Mouse (Mus musculus): ENCODE results near the gene Stkld1. TPM values are rescaled to one million over a fixed set of nuclear protein-coding genes. Genes with fewer than 3 reads are reported as not detected.
A peak's percentile ranks its signal among the peaks of the same experiment; 100 is the strongest.
"Not testable (repeated sequence)": the region's sequence is repeated elsewhere in the genome, so short reads cannot be mapped to it uniquely, and the experiment has no call there.

The Stkld1 gene
- 0.53 and 0.57 TPM in 2 replicates for polyA plus RNA-seq (2015; fragmentation: Nextera tagmentation; extraction: Ambion mirVana)

DNA sequence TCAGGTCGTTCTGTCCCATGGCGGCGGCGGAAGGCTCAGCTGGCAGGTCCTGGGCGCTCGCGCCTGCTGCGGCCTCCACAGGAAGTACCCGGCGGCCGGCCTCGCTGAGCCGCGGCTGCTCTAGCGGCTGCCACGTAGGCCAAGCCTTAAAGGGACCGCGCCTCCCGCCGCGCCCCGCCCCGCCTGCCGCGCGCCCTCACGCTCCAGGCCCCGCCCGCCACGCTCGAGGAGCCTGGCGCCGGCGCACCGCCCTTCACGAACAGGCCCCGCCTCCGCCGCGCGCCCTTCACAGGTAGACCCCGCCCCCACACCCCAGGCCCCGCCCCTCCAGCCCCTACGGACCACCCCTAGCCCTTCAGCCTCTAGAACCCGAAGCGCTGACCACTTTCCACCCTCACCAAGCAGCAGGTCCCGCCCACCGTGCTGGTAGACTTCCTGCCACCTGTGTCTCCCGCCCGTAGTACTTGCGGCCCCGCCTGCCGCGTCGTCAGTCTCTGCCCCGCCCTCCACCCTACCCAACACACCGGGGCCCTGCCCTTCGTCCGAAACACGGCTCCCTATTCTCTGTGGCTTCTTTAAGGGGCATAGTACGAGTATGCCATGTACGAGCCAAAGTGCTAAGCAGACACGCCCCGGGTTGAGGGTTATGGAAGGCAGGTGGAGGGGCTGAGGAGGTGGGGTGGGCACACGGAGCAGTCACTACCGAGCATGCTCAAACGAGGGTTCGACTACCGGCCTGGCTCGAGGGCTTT is at the start of gene Stkld1, which contains the start of gene Surf4:
Gene Stkld1, plus strand, starts transcription at position 744 of the 752 bp plus-strand sequence.
Gene Surf4, minus strand, starts transcription at position 625 of the 752 bp plus-strand sequence.
- DNase-seq (ENCODE audit: low spot score) = peak; percentile 96

DNA sequence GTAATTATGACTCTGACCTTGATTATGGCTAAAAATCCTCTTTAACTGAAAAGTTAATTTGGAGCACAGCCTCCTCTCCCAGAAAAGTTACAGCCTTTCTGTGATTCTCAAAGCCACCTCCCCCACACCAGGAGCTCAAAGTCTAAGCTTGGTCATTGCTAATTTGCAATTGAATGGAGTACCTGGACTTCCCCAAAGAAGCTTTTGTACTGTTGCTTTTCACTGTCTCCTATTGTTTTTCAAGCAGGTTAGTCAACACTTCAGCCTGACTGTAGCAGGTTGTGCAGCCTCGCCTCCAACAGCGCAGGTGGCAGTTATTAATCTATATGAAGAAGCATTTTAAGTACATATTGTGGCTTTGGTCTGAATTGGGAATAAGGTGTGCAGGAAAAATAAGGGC is 48.3 kb upstream of the Stkld1 start:
- DNase-seq (ENCODE audit: low spot score) = not testable (repeated sequence)

DNA sequence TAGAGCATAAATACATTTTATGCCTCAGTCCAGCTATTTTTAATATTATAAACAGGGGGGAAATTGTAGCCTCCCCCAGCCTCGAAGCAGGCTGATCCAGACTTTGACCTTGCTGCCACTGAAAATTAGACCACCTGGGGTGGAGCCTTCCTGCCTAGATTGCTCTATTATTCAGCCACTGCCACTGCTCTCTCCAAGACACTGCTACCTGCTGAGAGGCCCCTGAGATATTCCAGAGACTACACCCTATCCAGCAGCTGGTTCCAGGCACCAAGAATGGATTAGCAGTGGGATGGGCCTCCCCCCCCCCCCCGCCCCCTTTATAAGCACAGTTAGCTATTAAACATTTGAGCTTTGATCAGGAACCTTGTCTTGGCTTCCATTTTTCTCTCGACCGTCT is 47.7 kb upstream of the Stkld1 start:
- not testable (repeated sequence) for DNase-seq (ENCODE audit: low spot score)

GRCm38 (mm10) chr2:26895898-26896297 is 37.9 kb upstream of the Stkld1 start:
- no peak for DNase-seq (ENCODE audit: low spot score)

GRCm38 (mm10) chr2:26900731-26901130 is 33.1 kb upstream of the Stkld1 start:
- DNase-seq (ENCODE audit: low spot score) = no peak

- DNase-seq (ENCODE audit: low spot score) = no peak
Measured at GRCm38 (mm10) chr2:26901834-26902400, 31.9 kb upstream of the Stkld1 start.

- DNase-seq (ENCODE audit: low spot score) = peak; percentile 98
Measured at GRCm38 (mm10) chr2:26902467-26903220, 31.2 kb upstream of the Stkld1 start, which contains the start of gene Surf6. Surf6 (minus strand) TSS chr2:26902879.

DNA sequence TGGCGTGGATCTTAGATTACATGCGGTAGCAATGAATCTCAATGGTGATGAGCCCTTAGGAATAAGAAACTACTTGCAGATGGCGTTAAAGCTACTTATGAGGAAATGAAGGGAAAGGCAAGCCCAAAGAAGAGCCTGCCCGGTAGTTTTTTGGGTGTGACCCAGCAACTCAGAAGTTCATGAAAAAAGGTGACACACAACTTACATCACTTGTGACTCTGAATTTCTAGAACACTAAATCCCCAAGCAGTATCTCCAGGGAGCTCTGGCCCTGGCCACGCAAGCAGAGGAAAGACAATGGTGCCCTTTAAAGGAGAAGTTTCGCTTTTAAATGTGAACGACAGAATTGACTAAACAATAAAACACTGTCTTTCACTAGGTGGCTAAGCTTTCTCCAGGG is 30.5 kb upstream of the Stkld1 start:
- DNase-seq (ENCODE audit: low spot score) = no peak

DNA sequence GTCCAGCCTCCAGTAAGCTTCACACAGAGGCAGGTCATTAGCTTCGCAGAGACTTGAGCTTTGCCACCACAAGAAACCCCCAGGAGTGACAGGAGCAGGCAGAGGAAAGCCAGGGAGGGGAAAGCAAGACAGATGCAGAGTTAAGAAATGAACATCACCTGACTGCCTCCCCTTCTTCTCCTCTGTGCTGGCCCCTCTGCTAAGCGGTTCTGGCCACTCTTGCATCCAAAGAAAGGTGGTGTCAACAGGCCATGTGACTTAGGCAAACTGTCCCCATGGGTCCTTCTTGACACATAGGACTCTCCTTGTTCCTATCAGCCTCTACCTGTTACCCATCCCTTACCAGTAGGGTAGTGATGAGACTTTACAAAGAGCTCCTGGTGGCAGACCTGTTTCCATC is 27.9 kb upstream of the Stkld1 start:
- no peak for DNase-seq (ENCODE audit: low spot score)

- no peak for DNase-seq (ENCODE audit: low spot score)
Measured at GRCm38 (mm10) chr2:26906431-26906830, 27.4 kb upstream of the Stkld1 start.

DNA sequence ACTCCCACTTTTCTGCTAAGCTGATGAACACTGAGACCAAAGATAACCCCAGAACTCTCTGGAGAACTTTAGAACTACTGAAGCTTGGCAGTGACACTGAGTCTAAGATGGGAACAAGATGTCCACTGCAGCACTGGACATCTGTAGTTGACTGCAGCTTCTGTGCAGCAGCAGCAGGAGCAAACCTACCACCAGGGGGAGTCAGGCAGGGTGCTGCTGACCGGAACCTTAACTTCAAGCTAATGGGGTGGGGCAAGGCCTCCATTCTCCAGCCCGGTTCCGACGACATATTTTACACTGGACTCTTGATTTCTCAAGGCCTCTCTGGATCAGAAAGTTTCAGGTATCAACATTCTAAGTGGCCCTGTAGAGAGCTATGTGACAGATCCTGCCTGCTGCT is 26.7 kb upstream of the Stkld1 start:
- peak; percentile 26 for DNase-seq (ENCODE audit: low spot score)

DNA sequence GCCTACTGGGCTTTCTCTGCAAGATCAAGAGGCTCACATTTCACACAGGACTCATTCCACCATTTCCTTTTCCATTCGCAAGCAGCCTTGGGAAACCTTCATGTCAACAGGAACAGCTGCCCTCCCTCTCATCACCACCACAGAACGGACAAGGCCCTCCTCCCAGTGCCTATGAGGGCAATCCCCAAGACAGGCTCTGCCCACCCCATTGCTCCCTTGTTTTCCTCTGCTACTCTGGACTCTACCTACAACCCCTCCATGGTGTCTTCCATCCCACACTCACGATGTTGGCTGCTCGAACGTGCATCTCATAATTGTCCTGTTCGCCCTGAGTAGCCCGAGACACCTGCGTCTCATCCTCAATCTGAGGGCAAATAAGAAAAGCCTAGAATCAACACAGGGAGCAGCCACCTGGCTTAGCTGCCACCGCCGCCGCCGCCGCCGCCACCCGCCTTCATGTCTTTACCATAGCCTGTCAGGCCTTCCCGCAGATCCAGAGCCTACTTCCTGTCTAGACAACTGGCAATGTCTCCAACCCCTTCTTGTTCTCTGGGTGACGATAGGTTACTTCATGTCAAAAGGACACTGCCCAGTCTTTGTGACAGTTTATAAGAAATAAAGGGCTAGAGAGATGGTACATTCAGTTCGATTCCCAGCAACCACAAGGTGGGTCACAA is 25.0 kb upstream of the Stkld1 start:
- peak; percentile 32 for DNase-seq (ENCODE audit: low spot score)

DNA sequence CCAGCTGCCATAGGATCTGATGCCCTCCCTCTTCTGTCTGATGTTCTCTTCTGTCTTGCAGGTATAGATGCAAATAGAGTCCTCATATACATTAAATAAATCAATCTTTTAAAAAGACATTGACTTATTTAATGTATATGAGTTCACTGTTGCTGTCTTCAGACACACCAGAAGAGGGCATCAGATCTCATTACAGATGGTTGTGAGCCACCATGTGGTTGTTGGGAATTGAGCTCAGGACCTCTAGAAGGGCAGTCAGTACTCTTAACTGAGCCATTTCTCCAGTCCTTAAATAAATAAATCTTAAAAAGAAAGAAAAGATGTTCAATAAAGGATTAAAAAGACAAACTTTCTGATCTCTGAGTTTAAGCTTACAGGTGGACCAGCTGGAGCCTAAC is 24.5 kb upstream of the Stkld1 start:
- DNase-seq (ENCODE audit: low spot score) = no peak

DNA sequence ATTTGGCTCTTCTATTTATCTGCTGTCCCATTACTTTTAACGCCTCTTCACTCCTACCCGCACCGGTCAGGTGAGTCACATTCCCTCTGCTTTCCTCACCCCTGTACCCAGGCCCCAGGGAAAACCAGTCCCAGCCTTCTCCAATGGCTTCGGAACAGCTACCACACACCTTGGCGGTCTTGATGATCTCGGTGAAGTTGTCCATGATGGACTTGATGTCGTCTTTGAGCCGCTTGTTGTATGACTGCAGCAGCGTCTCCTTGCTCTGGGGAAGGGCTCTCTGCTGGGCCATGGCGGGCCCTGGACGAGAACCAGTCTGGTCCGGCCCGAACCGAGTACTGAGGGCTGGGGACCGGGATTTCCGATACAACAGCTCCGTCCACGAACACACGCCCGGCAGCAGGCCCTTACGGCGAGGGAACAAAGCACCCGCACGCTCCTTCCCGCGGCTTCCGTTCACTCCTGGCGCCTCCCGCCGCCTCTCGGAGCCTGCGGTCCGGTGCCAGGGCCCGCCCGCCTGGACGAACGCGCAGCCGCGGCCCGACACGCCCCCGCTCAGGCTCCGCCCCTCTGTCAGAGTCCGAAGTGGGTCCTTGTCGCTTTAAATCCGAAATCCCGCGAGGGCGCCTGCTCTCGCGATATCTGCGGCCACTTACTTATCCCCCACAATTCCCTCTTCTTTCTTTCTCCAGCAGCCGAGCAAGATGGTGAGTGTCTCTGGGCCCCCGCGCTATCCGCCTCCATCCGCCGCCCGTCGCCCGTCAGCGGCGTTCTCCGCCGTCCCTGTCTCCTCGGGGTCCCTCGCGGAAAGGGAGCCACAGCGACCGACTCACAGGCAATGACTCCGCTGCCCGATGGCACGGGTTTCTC is 23.5 kb upstream of the Stkld1 start, which contains the start of the genes Med22 and Rpl7a:
Gene Med22, minus strand, starts transcription at position 554 of the 870 bp plus-strand sequence.
Gene Rpl7a, plus strand, starts transcription at position 641 of the 870 bp plus-strand sequence.
- peak; percentile 98 for DNase-seq (ENCODE audit: low spot score)

- peak; percentile 73 for DNase-seq (ENCODE audit: low spot score)
Measured at GRCm38 (mm10) chr2:26910994-26911765, 22.7 kb upstream of the Stkld1 start.

DNA sequence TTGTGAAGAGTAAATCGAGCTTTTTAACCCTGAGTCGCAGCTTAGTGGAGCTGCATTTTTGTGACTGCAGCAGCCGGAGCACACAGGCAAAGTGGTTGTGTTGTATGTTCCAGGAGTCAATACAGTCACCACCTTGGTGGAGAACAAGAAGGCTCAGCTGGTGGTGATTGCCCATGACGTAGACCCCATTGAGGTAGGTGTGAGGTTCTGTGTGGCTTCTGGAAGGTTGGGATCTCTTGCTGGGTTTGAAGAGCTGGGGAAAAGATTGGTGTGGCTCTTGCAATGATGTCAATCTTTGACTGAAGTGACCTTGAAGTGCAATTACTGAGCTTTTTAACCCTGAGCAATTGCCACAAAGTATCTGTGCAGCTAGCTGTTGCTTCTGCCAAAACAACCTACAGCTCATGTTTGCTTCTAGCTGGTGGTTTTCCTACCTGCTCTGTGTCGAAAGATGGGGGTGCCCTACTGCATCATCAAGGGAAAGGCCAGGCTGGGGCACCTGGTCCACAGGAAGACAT is 21.5 kb upstream of the Stkld1 start:
- no peak for DNase-seq (ENCODE audit: low spot score)

DNA sequence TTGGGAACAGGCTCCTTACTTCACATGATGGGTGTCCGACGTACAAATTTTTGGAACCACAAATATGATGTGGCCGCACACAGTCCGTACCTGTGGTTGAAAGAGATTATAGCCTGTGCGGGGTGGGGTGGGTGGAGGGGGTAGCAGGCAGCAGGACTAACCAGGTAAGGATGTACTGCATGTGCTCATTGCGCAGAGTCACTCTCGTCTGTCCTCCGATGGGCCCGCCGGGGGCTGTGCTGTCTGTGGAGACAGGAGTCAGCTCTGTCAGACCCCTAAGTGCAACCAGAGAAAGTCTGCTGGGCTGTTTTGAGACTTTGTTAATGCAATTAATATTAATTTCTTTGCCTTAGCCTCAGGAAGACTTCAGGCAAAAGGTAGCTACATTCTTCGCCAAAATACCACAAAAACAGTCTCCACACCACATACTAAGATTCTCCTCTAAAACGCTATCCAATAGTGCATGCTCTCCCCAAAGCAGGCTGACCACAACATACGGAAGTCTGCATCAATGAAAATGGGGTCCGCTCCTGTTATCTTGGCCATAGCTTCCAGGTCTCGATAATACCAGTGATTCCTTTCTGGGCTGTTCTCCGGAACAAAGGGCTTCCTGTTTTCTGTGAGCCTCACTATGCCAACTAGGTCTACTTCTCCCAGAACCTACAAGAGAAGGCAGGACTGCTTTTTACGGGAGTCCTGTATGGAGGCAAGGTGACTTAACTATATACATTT is 20.3 kb upstream of the Stkld1 start:
- no peak for DNase-seq (ENCODE audit: low spot score)

DNA sequence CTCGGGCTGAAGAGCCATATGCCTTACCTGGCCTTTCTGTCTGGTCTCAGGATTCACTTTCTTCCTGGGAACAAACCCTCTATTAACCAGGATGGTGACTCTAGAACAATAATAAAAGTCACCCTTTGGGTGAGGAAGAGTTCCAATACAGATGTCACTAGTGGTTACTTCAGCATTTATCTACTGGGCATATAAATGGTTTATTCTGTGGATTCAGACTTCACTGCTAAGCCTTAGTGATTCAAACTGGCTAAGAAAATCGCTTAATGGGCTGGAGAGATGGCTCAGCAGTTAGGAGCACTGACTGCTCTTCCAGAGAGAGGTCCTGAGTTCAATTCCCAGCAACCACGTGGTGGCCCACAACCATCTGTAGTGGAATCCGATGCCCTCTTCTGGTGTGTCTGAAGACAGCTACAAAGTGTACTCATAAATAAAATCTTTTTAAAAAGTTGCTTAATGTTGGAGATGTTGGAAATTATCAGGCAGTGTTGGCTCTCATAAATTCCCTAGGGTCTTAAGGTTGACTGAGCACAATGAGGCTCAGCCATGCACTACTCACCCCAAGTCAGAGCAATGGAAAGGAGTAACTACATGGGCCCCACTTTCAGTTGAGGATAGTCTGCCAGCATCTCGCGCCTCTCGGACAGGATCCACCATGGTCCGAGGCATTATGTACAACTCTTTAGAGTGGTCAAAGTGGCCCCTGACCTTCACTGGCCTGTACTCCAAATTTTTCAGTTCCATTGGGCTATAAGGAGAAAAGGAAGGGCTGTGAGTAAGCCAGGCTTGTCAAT is 19.5 kb upstream of the Stkld1 start:
- DNase-seq (ENCODE audit: low spot score) = no peak
